Mouse (Mus musculus): Measurements from ENCODE around the gene Ifitm1.

GRCm38 (mm10) chr7:141003248-141004010 lies 36.4 kb downstream of the Ifitm1 start:
- TF ChIP-seq CTCF (IDR thresholded peaks at IDR 0.05; ENCODE audit: low read depth) = no peak
- TF ChIP-seq EP300 (IDR thresholded peaks at IDR 0.05; ENCODE audit: low read depth) = no peak

Data from liver, embryonic 14.5 days (tissue).